Mouse (Mus musculus): ENCODE measurements at regions not wholly inside any gene's neighbourhood (a gene's known extent, or its start where the extent isn't known, plus 50 kb on each side); places are given as distances from the start of the nearest gene placed in this dataset.

- Histone ChIP-seq H3K4me3 (no peak overlapping the region), H3K27ac (no peak overlapping the region)
- no peak for DNase-seq (ENCODE audit: extremely low spot score in 1 of 2, low spot score in 2 of 2)
- no peak for TF ChIP-seq CTCF (IDR thresholded peaks at IDR 0.05)
- intact Hi-C loops (cut with DNase I): loop anchor here (10.0 kb wide), 1 partner anchor 293 kb away; no protein-coding TSS in a partner anchor
Observed at GRCm38 (mm10) chr3:131887670-131888069, 197.4 kb upstream of the Dkk2 start.

- DNase-seq (ENCODE audit: extremely low spot score in 1 of 2, low spot score in 2 of 2): no peak
- intact Hi-C loops (cut with DNase I): no loop called here
- TF ChIP-seq CTCF (IDR thresholded peaks at IDR 0.05): no peak
- no peak overlapping the region for H3K27ac ChIP-seq
- H3K4me3 ChIP-seq: no peak overlapping the region
Observed at GRCm38 (mm10) chr3:131891941-131892340, 193.2 kb upstream of the Dkk2 start.

- no peak for DNase-seq (ENCODE audit: extremely low spot score in 1 of 2, low spot score in 2 of 2)
- intact Hi-C loops (cut with DNase I): no loop called here
- no peak overlapping the region for H3K27ac ChIP-seq
- TF ChIP-seq CTCF (IDR thresholded peaks at IDR 0.05): no peak
- H3K4me3 ChIP-seq: no peak overlapping the region
Observed at GRCm38 (mm10) chr3:131893061-131893804, 191.9 kb upstream of the Dkk2 start.

GRCm38 (mm10) chr3:131895057-131895456 is 190.0 kb upstream of the Dkk2 start:
- intact Hi-C loops (cut with DNase I): no loop called here
- H3K27ac ChIP-seq: no peak overlapping the region
- no peak for DNase-seq (ENCODE audit: extremely low spot score in 1 of 2, low spot score in 2 of 2)
- TF ChIP-seq CTCF (IDR thresholded peaks at IDR 0.05): no peak
- H3K4me3 ChIP-seq: no peak overlapping the region

- H3K27ac ChIP-seq: no peak overlapping the region
- DNase-seq (ENCODE audit: extremely low spot score in 1 of 2, low spot score in 2 of 2): no peak
- H3K4me3 ChIP-seq: no peak overlapping the region
- intact Hi-C loops (cut with DNase I): no loop called here
- no peak for TF ChIP-seq CTCF (IDR thresholded peaks at IDR 0.05)
Observed at GRCm38 (mm10) chr3:131913534-131913933, 171.6 kb upstream of the Dkk2 start.

- no peak overlapping the region for H3K4me3 ChIP-seq
- no peak for TF ChIP-seq CTCF (IDR thresholded peaks at IDR 0.05)
- intact Hi-C loops (cut with DNase I): no loop called here
- no peak overlapping the region for H3K27ac ChIP-seq
- no peak for DNase-seq (ENCODE audit: extremely low spot score in 1 of 2, low spot score in 2 of 2)
Observed at GRCm38 (mm10) chr3:131914372-131914771, 170.7 kb upstream of the Dkk2 start.

- intact Hi-C loops (cut with DNase I): no loop called here
- no peak overlapping the region for H3K27ac ChIP-seq
- TF ChIP-seq CTCF (IDR thresholded peaks at IDR 0.05): no peak
- no peak for DNase-seq (ENCODE audit: extremely low spot score in 1 of 2, low spot score in 2 of 2)
- H3K4me3 ChIP-seq: no peak overlapping the region
Observed at GRCm38 (mm10) chr3:131914997-131915396, 170.1 kb upstream of the Dkk2 start.

- no peak for DNase-seq (ENCODE audit: extremely low spot score in 1 of 2, low spot score in 2 of 2)
- intact Hi-C loops (cut with DNase I): no loop called here
- H3K4me3 ChIP-seq: no peak overlapping the region
- no peak overlapping the region for H3K27ac ChIP-seq
- no peak for TF ChIP-seq CTCF (IDR thresholded peaks at IDR 0.05)
Observed at GRCm38 (mm10) chr3:131917734-131918534, 167.2 kb upstream of the Dkk2 start.

GRCm38 (mm10) chr3:131919476-131919875 is 165.6 kb upstream of the Dkk2 start:
- Histone ChIP-seq H3K4me3 (no peak overlapping the region), H3K27ac (no peak overlapping the region)
- intact Hi-C loops (cut with DNase I): no loop called here
- TF ChIP-seq CTCF (IDR thresholded peaks at IDR 0.05): no peak
- DNase-seq (ENCODE audit: extremely low spot score in 1 of 2, low spot score in 2 of 2): peak; percentile 13 to 45

- no peak for DNase-seq (ENCODE audit: extremely low spot score in 1 of 2, low spot score in 2 of 2)
- no peak overlapping the region for H3K27ac ChIP-seq
- intact Hi-C loops (cut with DNase I): no loop called here
- no peak overlapping the region for H3K4me3 ChIP-seq
- TF ChIP-seq CTCF (IDR thresholded peaks at IDR 0.05): peak; percentile 29
Observed at GRCm38 (mm10) chr3:131921161-131921560, 163.9 kb upstream of the Dkk2 start.

GRCm38 (mm10) chr3:131922733-131923132 is 162.4 kb upstream of the Dkk2 start:
- intact Hi-C loops (cut with DNase I): no loop called here
- Histone ChIP-seq H3K4me3 (no peak overlapping the region), H3K27ac (no peak overlapping the region)
- TF ChIP-seq CTCF (IDR thresholded peaks at IDR 0.05): no peak
- DNase-seq (ENCODE audit: extremely low spot score in 1 of 2, low spot score in 2 of 2): no peak

GRCm38 (mm10) chr3:131940896-131941295 is 144.2 kb upstream of the Dkk2 start:
- DNase-seq (ENCODE audit: extremely low spot score in 1 of 2, low spot score in 2 of 2): no peak

More at GRCm38 (mm10) chr3:131940896-131941295, 144.2 kb upstream of the Dkk2 start:
- H3K27ac ChIP-seq: no peak overlapping the region
- no peak overlapping the region for H3K4me3 ChIP-seq
- no peak for TF ChIP-seq CTCF (IDR thresholded peaks at IDR 0.05)
- intact Hi-C loops (cut with DNase I): no loop called here

Data from left cerebral cortex, adult 2 months (tissue).